Mouse (Mus musculus) WW6 (cell line): ENCODE results near the gene Adh6b.
"Not testable (repeated sequence)": the region's sequence is repeated elsewhere in the genome, so short reads cannot be mapped to it uniquely, and the experiment has no call there.

Experiments used
- DNase-seq: peaks from one replicate; pipeline ENCODE4 v3.0.0-alpha.2; 2013; ENCODE audit warnings: low read depth, low spot score

Adh6b gene

DNA sequence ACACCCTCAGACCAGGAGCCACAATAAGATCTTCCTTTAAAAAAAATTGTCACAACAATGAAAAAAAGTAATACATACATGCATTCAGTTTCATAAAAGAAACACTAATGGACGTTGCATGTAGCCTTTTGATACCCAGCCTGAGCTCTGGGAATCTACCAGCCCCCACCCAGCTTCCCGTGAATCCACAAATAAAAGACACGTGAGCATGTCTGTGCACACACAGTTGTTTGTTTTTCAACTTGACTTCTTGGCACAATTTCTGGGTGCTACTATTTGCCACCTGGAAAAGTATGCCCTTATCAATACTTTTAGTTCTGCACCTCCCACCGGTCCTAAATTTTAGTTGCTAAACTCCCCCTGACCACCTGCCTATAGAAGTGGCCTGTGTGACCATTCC lies 19.1 kb downstream of the Adh6b start:
- no peak for DNase-seq

GRCm38 (mm10) chr3:138362920-138363319 lies 21.3 kb downstream of the Adh6b start:
- DNase-seq = no peak

DNA sequence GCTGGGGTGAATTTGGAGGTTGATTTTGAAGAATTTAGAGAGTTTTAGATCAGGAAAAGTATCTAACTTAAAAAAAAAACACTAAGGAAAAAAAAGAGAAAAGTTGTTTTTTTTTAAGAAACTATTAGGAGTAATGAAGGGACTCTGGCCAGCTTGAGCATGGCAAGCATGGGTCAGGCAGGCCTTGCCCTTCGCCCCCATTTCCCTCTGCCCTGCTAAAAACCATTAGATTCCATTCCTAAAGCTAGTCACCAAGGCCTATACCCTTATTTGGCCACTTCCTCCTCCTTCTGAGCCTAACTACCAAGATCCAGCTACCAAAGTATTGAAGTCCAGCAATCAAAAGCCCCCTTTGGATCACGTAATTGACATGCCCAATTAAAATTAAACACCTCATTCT lies 24.6 kb downstream of the Adh6b start:
- no peak for DNase-seq

GRCm38 (mm10) chr3:138369546-138369945 lies 28.0 kb downstream of the Adh6b start:
- DNase-seq = no peak

DNA sequence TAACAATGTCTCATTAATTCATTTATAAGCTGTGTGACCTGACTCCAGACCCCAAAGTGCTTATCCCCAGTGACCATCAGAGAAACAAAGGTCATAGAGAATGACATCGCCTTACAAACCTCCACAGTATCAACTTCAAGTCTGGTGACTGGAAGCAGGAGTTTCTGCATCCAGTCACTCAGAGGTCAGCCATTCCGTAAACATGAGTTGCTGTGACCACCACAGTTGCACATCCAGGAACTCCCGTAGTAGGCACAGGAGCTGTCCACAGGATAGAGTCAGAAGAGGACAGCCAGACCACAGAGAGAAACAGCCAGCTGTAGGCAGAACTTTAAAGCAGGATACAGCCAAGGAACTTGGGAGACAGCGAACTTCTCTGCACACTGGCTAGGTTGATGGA lies 28.7 kb downstream of the Adh6b start:
- not testable (repeated sequence) for DNase-seq

DNA sequence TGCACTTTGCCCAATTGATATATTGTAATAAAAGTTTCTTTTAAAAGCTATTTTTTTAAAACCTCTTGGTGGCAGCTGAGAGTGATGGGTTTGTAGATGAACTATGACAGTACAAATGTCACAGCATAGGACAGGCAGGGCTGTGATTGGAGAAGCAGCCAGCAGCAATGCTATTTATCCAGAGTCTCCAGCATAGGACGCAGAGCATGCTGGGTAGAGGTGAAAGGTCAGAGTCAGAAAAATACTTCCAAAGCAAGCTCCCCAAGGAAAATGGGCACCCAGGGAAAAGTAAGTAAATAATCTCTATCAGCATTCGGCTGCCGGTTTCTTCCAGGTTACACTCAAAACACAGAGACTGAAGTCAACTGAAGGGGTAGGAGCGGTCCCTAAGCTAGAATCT lies 32.3 kb downstream of the Adh6b start:
- DNase-seq = no peak

- DNase-seq = no peak
Measured at GRCm38 (mm10) chr3:138375148-138375547, 33.6 kb downstream of the Adh6b start.

DNA sequence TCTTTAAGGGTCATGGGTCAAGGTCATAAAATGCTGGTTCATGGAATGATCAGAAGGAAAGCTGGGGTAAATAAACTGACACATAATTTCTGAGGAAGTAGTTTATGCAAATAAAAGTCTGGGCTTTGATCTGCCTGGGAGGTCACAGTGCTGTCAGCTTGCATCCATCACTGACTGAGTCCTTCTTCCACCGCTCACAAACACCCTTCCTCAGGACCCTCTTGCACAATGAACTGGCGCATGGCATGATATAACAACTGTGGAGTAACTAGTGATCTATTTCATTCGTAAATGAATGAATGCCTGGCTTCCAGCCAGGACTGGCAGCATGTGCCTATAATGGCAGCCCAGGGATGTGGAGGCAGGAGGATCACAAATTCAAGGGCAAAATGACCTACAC lies 39.6 kb downstream of the Adh6b start:
- DNase-seq = no peak

- DNase-seq = no peak
Measured at GRCm38 (mm10) chr3:138387155-138387554, 45.6 kb downstream of the Adh6b start.

DNA sequence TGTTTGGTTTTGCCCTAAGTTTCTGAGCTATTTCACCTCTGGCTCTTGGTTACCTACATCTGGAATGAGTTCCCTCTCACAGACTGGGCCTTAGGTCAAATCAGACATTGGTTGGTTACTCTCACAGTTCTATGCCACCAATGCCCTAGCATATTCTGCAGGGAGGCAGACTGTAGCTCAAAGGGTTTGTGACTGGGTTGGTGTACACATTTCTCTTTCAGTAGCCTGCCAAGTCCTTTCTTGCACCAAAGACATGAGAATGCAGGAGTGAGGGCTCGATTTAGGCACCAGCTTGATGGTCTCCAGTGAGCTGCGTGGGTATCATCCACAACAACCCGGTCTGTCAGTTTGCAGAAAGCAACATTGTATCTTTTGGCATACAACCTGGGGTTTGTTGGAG lies 63.3 kb downstream of the Adh6b start:
- no peak for DNase-seq

DNA sequence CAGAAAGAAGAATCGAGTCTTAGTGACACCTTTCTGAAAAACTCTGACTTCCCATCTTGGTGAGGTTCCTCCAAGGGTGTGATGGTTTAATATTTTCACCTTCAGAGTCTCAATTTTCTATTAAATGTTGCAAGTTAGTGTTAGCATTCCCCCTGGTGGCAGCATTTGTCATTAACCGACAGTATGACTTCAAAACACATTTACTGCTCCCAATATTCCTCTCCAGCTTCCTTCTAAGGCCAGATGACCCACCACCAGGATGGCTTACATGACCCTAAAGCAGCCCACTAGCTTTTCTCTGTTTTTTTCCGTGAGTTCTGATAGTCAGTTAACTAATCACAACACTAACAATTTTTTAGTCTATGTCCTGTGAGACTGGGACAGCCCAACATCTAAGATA lies 63.8 kb downstream of the Adh6b start:
- no peak for DNase-seq

- DNase-seq = no peak
Measured at GRCm38 (mm10) chr3:138405840-138406239, 64.3 kb downstream of the Adh6b start.

GRCm38 (mm10) chr3:138407920-138408319 lies 66.3 kb downstream of the Adh6b start:
- no peak for DNase-seq
